Mouse (Mus musculus) C2C12 (cell line): Measurements from ENCODE around the gene Zcchc13. TPM values are rescaled to one million over a fixed set of nuclear protein-coding genes. Genes with fewer than 3 reads are reported as not detected.

ENCODE experiments used
- H3K27me3 ChIP-seq: one replicate; pipeline ENCODE4 v1.6.1; 2011; ENCODE audit not compliant: control insufficient read depth, insufficient read depth, insufficient read length
- H3K36me3 ChIP-seq: one replicate; pipeline ENCODE4 v1.6.1; 2011; ENCODE audit not compliant: control insufficient read depth, insufficient read depth
- H3K4me3 ChIP-seq: one replicate; pipeline ENCODE4 v1.5.1; 2011; ENCODE audit warnings: mild to moderate bottlenecking, control low read depth; ENCODE audit not compliant: poor library complexity, insufficient read depth, severe bottlenecking
- H3K79me2 ChIP-seq: one replicate; pipeline ENCODE4 v1.6.1; 2011; ENCODE audit not compliant: control insufficient read depth, insufficient read depth
- H3K79me3 ChIP-seq: one replicate; pipeline ENCODE4 v1.6.1; 2011; ENCODE audit warnings: low read depth, control low read depth
- H3ac ChIP-seq: one replicate; pipeline ENCODE3; 2011; ENCODE audit warnings: low read depth; ENCODE audit not compliant: control insufficient read depth, insufficient read length
- CEBPB ChIP-seq: IDR thresholded peaks from one replicate; pipeline ENCODE4 v1.6.1; 2011; ENCODE audit warnings: low read depth, mild to moderate bottlenecking, control low read depth, moderate library complexity
- CTCF ChIP-seq: IDR thresholded peaks from one replicate; pipeline ENCODE4 v1.5.1; 2011; ENCODE audit not compliant: control insufficient read depth, insufficient read depth, insufficient read length
- FOSL1 ChIP-seq: IDR thresholded peaks from one replicate; pipeline ENCODE4 v1.8.0; 2011; ENCODE audit warnings: mild to moderate bottlenecking, low read length; ENCODE audit not compliant: poor library complexity, insufficient read depth, severe bottlenecking
- MAX ChIP-seq: IDR thresholded peaks from one replicate; pipeline ENCODE4 v1.6.1; 2011; ENCODE audit warnings: mild to moderate bottlenecking, control low read depth
- MYOD1 ChIP-seq: IDR thresholded peaks from one replicate; pipeline ENCODE4 v1.6.1; 2011; ENCODE audit warnings: low read depth; ENCODE audit not compliant: control insufficient read depth, insufficient read length
- MYOG ChIP-seq: IDR thresholded peaks from one replicate; pipeline ENCODE4 v1.6.1; 2011; ENCODE audit not compliant: control insufficient read depth, insufficient read length; ENCODE audit errors: extremely low read depth
- USF1 ChIP-seq: IDR thresholded peaks from one replicate; pipeline ENCODE4 v1.6.1; 2011; ENCODE audit warnings: low read depth, mild to moderate bottlenecking, control low read depth, moderate library complexity
- long read RNA-seq, 2 experiments: library from polyadenylated mRNA; unstranded; transcript quantifications; one replicate each; pipeline ENCODE4 v2.0.0; 2019 to 2020
- polyA plus RNA-seq: library from polyadenylated mRNA; unstranded; fragments of >200 nt; fragmentation: generic; extraction: Trizol; gene quantifications from one replicate; pipeline ENCODE4 v1.2.1, GENCODE M21; 2012; ENCODE audit warnings: missing spikeins

The Zcchc13 gene
- polyA plus RNA-seq = not detected
- long read RNA-seq, experiment 1 = 0 reads
- long read RNA-seq, experiment 2 = 0 reads

DNA sequence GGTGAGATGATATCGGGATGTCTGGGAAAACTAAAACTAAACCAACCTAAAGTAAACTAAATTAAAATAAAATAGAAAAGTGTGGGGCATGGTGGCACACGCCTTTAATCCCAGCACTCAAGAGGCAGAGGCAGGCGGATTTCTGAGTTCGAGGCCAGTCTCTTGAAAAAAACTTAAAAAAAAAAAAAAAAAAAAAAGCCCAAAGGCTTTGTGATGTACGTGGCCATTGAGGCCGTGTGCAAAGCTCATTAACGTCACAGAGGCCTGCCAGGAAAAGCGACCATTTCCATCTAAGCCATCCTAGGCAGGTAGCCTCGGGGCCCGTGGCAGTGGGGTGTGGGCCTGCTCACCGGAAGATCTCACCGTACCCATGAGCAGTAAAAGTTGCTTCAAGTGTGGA is at the start of gene Zcchc13:
Gene Zcchc13, plus strand, starts transcription at position 284 of the 400 bp plus-strand sequence.
- no peak within 1 kb of the TSS for H3ac ChIP-seq
- H3K27me3 ChIP-seq = no peaks in the 10 kb centered on the region
- no peaks in the 10 kb centered on the region for H3K79me2 ChIP-seq
- TF ChIP-seq CEBPB (no peak), MAX (no peak), USF1 (no peak), CTCF (no peak), MYOG (no peak), FOSL1 (no peak), MYOD1 (no peak)
- H3K36me3 ChIP-seq = no peaks in the 10 kb centered on the region
- no peaks in the 10 kb centered on the region for H3K79me3 ChIP-seq
- H3K4me3 ChIP-seq = no peak within 1 kb of the TSS

DNA sequence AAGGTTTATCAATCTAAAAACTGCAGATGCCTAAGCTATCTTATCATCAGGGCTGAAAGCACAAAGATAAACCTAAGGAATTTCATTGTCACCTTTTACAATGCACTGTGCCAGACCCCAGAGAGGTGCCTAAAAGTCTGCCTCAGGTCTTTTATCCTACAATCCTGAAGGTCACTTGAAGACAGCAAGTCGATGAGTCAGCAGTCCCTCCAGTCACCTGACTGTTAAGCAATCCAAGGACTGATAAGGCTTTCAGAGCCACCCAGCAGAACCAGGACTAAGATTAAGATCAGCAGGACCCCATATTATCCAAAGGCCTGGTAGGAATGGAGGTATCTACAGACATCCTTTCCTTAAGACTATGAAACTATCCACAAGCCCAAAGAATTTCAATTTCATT is 46.1 kb upstream of the Zcchc13 start:
- Histone ChIP-seq H3K4me3 (no peak overlapping the region), H3ac (no peak overlapping the region), H3K36me3 (peaks cover 34% of the 10 kb centered on the region)

DNA sequence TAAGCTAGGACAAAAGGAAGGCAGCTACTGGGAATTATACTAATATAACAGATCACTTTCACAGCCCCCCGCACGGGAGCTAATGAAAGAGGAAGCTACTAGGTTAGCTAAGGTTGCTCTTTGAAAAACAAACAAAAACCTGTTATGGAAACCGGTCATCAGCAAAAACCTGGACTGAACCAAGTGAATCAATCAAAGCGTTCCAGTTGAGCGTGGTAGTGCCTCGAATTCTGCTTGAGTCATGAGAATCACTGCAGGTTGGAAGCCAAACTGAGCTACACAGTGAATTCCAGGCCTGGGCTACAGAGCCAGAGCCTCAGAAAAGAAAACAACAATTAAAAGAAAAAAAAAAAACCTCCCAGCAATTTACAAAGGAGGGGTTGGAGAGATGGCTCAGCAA is 38.3 kb upstream of the Zcchc13 start:
- Histone ChIP-seq H3K4me3 (no peak overlapping the region), H3ac (no peak overlapping the region), H3K79me2 (peaks cover 13% of the 10 kb centered on the region), H3K79me3 (peaks cover 2% of the 10 kb centered on the region), H3K27me3 (no peaks in the 10 kb centered on the region), H3K36me3 (peaks cover 71% of the 10 kb centered on the region)
- TF ChIP-seq MYOG = no peak
- no peak for TF ChIP-seq USF1
- TF ChIP-seq CEBPB = no peak
- TF ChIP-seq CTCF = no peak
- no peak for TF ChIP-seq MAX
- no peak for TF ChIP-seq MYOD1
- no peak for TF ChIP-seq FOSL1

More for the DNA sequence above, 46.1 kb upstream of the Zcchc13 start:
- Histone ChIP-seq H3K27me3 (no peaks in the 10 kb centered on the region), H3K79me3 (no peaks in the 10 kb centered on the region), H3K79me2 (no peaks in the 10 kb centered on the region)
- TF ChIP-seq MYOD1 (no peak), CEBPB (no peak), FOSL1 (no peak)

DNA sequence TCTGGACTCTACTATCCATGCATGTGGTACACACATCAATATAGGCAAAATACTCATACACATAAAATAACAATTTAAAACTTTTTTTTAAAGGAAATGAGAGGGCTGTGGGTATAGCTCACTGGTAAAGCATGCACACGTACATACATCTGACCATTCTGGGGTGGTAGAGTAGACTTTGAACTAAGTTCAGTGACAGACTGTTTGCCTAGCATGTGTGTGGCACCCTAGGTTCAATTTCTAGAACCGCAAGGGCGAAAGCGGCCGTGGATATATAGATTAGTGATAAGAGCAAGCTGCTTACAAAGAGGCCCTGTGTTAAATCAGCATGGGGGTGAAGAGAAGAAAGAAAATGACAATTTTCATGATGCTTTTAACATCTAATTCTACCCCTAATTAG is 27.8 kb upstream of the Zcchc13 start:
- TF ChIP-seq USF1 (no peak), MAX (no peak), CEBPB (no peak), CTCF (no peak), MYOG (no peak), FOSL1 (no peak), MYOD1 (no peak)
- peaks cover 9% of the 10 kb centered on the region for H3K79me3 ChIP-seq
- H3ac ChIP-seq = no peak overlapping the region
- H3K79me2 ChIP-seq = peaks cover 18% of the 10 kb centered on the region
- peaks cover 90% of the 10 kb centered on the region for H3K36me3 ChIP-seq
- H3K27me3 ChIP-seq = no peaks in the 10 kb centered on the region
- H3K4me3 ChIP-seq = no peak overlapping the region

DNA sequence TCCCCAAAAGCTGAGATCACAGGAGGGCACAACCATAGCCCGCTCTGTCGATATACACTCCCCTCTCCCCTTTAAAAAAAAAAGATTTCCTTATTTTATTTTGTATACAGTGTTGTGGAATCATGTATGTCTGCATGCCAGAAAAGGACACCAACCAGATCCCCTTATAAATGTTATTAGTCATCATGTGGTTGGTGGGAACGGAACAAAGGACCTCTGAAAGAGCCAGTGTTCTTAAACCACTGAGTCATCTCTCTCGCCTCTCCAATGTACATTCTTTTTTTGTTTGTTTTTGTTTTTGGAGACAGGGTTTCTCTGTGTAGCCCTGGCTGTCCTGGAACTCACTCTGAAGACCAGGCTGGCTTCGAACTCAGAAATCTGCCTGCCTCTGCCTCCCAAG is 26.2 kb upstream of the Zcchc13 start:
- H3K79me2 ChIP-seq = peaks cover 18% of the 10 kb centered on the region
- TF ChIP-seq USF1 (no peak), MYOG (no peak), CTCF (no peak), FOSL1 (no peak), CEBPB (no peak), MAX (no peak), MYOD1 (no peak)
- H3K79me3 ChIP-seq = peaks cover 9% of the 10 kb centered on the region
- no peak overlapping the region for H3K4me3 ChIP-seq
- no peak overlapping the region for H3ac ChIP-seq
- H3K27me3 ChIP-seq = no peaks in the 10 kb centered on the region
- H3K36me3 ChIP-seq = peaks cover 83% of the 10 kb centered on the region

DNA sequence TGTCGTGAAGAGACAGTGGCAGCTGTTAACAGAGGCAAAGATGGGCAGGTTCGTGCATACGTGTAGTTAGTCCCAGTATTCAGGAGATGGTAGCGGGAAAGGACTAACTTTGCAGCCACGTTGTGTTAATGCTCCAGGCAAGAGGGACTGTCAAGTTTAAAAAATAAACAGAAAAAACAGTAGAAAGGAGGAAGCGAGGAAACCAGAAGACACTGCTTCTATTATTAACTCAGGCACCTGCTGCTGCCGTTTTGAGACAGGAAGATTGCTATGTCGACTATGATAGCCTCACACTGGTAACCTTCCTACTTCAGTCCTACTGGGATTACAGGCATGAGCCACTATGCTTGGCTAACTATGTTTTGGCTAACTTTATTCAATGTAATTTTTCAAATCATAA is 24.9 kb upstream of the Zcchc13 start:
- H3K27me3 ChIP-seq = no peaks in the 10 kb centered on the region
- peaks cover 78% of the 10 kb centered on the region for H3K36me3 ChIP-seq
- TF ChIP-seq MYOG (no peak), USF1 (no peak), MYOD1 (no peak), FOSL1 (no peak), MAX (no peak), CEBPB (no peak), CTCF (no peak)
- peaks cover 18% of the 10 kb centered on the region for H3K79me2 ChIP-seq
- no peak overlapping the region for H3K4me3 ChIP-seq
- H3K79me3 ChIP-seq = peaks cover 9% of the 10 kb centered on the region
- H3ac ChIP-seq = no peak overlapping the region
